Mouse (Mus musculus) kidney, adult 2 months (tissue): ENCODE measurements around the gene Etv2.

ENCODE experiments used
- CTCF ChIP-seq: fragments of 200-500 bp; conservative IDR thresholded peaks from 2 replicates; pipeline ENCODE4 v1.5.1; 2011; ENCODE audit warnings: low read depth, mild to moderate bottlenecking, control low read depth, low read length, moderate library complexity, mixed read lengths; ENCODE audit not compliant: insufficient read depth, insufficient read length
- POLR2A ChIP-seq: fragments of 200-500 bp; IDR thresholded peaks from one replicate; pipeline ENCODE4 v1.6.1; 2011; ENCODE audit warnings: low read depth, low read length, control low read depth

DNA sequence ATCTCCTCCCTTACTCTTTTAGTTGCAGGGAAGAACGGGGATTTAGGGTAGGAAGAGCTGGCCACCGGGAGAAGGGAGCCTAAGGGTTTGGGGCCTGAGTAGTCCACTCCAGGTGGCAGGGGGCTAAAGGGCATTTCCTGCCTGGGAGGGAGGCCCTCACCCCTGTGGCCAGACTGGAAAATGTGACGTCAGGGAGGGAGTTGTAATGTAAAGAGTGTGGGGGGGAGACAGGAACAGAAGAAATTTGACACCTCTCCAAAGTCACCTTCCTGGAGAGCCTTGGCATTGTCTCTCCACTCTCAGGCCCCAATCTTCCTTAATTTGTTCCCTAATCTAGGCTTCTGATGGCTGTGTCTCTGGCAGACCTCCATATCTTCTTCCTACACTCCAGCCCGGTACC is 3.4 kb upstream of the Etv2 start:
- no peak for TF ChIP-seq CTCF
- TF ChIP-seq POLR2A, result no peak
